ENCODE assay signal across 28 mouse cellular contexts in the genomic region with DNA sequence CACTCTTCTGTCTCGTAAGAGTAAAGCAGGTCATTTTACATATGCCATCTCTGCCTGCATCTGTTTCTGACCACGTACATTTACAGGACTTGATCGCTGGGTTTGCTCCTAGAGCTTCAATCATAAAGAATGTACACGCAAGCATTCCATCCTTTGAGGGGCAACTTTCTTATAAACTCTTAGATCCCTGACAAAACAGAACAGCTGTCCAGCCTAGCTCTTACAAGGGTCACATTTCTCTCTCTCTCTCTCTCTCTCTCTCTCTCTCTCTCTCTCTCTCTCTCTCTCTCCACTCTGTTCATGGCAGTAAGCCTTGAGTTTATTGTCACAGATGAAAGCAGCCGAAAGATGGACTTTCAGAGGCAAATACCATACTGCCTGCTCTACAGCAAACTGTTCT.
DNase-seq lines count a peak whose midpoint lies in the region; ATAC-seq and TF ChIP-seq lines count a peak whose summit lies in the region.
"Had no signal": no experiment of that assay in that cellular context is flagged by ENCODE, and none has a peak within 500 bp of the region (broad histone marks: within the 10 kb centered on the region; RNA-seq: fewer than 3 reads in every experiment).

No protein-coding gene starts in this region.

- peak overlapping the region; percentile 14; the same call in 1 of the 2 replicates for H3K4me2 ChIP-seq in limb, embryonic 13.5 days (replicated peaks)
- peak overlapping the region; percentile 13; the same call in 1 of the 2 replicates for H3K4me2 ChIP-seq in embryonic facial prominence, embryonic 14.5 days (ENCODE audit: low read depth, low read length)
- peak overlapping the region; percentile 58 for H3K4me2 ChIP-seq in myocyte (ENCODE audit: low read depth)
- no peak overlapping the region for H3K4me2 ChIP-seq in forebrain, postnatal 0 days (ENCODE audit: low read depth)
- H3K4me2 ChIP-seq in liver, embryonic 12.5 days = no peak overlapping the region
- H3K4me2 ChIP-seq: heart, embryonic 13.5 days; hindbrain, embryonic 13.5 days; neural tube, embryonic 12.5 days had no signal

- H3K9ac ChIP-seq in limb, embryonic 13.5 days = no peak overlapping the region
- H3K9ac ChIP-seq in embryonic facial prominence, embryonic 14.5 days (ENCODE audit: low read depth, low read length) = no peak overlapping the region
- no peak overlapping the region for H3K9ac ChIP-seq in forebrain, postnatal 0 days
- no peak overlapping the region for H3K9ac ChIP-seq in liver, embryonic 12.5 days
- H3K9ac ChIP-seq: heart, embryonic 13.5 days; hindbrain, embryonic 13.5 days; liver, postnatal 0 days; neural tube, embryonic 12.5 days had no signal

- H3ac ChIP-seq in myocyte (ENCODE audit: control insufficient read depth, insufficient read length) = no peak overlapping the region

- no peak for TF ChIP-seq POLR2A in myocyte (IDR thresholded peaks at IDR 0.05; ENCODE audit: insufficient read length, low read depth)

- DNase-seq in limb, embryonic 10.5 days (ENCODE audit: low spot score) = no peak
- DNase-seq in embryonic facial prominence, embryonic 14.5 days (ENCODE audit: low spot score) = peak; percentile 70
- DNase-seq in forebrain, postnatal 0 days = no peak
- no peak for DNase-seq in retina, embryonic 14.5 days (ENCODE audit: low spot score)
- DNase-seq: adrenal gland, adult 2 months; B cell, adult 2 months; cerebellum, adult 11 months; cerebellum, adult 9-11 months; gastrocnemius, postnatal 14 days; heart, adult 18-20 months; kidney, adult 9 months; kidney, postnatal 36 days; liver, postnatal 0 days; lung, postnatal 14 days; midbrain, embryonic 14.5 days; retina, postnatal 1 day; right cerebral cortex, postnatal 25 days; spleen, adult 18-20 months; thymus, adult 2 months; thymus, postnatal 4 days had no signal

- 0 out of 2 replicates have a peak, but pooled peaks have one; percentile 32 for ATAC-seq in limb, embryonic 13.5 days (ENCODE audit: low FRiP score, low read depth)
- no peak for ATAC-seq in embryonic facial prominence, embryonic 14.5 days (ENCODE audit: low read depth)
- no peak for ATAC-seq in forebrain, postnatal 0 days
- no peak for ATAC-seq in liver, embryonic 12.5 days
- ATAC-seq: forebrain, embryonic 16.5 days; liver, postnatal 0 days had no signal

- peaks cover 20% of the 10 kb centered on the region for H3K4me1 ChIP-seq in limb, embryonic 13.5 days
- peaks cover 12% of the 10 kb centered on the region; the same call in 1 of the 2 replicates for H3K4me1 ChIP-seq in limb, embryonic 10.5 days
- no peaks in the 10 kb centered on the region for H3K4me1 ChIP-seq in embryonic facial prominence, embryonic 14.5 days (ENCODE audit: control insufficient read depth, insufficient read depth, low read length)
- H3K4me1 ChIP-seq in forebrain, postnatal 0 days (ENCODE audit: insufficient read depth) = no peaks in the 10 kb centered on the region
- no peaks in the 10 kb centered on the region for H3K4me1 ChIP-seq in liver, embryonic 12.5 days
- H3K4me1 ChIP-seq: heart, embryonic 13.5 days; hindbrain, embryonic 13.5 days; megakaryocyte, embryonic 14.5 days; neural tube, embryonic 12.5 days had no signal

- H3K27me3 ChIP-seq in limb, embryonic 13.5 days = no peaks in the 10 kb centered on the region
- no peaks in the 10 kb centered on the region for H3K27me3 ChIP-seq in limb, embryonic 10.5 days (ENCODE audit: low read depth, poor library complexity, severe bottlenecking)
- H3K27me3 ChIP-seq in embryonic facial prominence, embryonic 14.5 days (replicated peaks; ENCODE audit: control insufficient read depth, insufficient read depth, low read length) = no peaks in the 10 kb centered on the region
- H3K27me3 ChIP-seq in myocyte (ENCODE audit: control insufficient read depth, insufficient read depth, insufficient read length) = no peaks in the 10 kb centered on the region
- no peaks in the 10 kb centered on the region for H3K27me3 ChIP-seq in forebrain, postnatal 0 days (ENCODE audit: insufficient read depth, low read length)
- no peaks in the 10 kb centered on the region for H3K27me3 ChIP-seq in liver, embryonic 12.5 days (replicated peaks)
- H3K27me3 ChIP-seq: heart, embryonic 13.5 days; hindbrain, embryonic 13.5 days; megakaryocyte, embryonic 14.5 days; neural tube, embryonic 12.5 days had no signal

- TF ChIP-seq CTCF in forebrain, postnatal 0 days (IDR thresholded peaks at IDR 0.05; ENCODE audit: low read depth) = no peak

- H3K79me2 ChIP-seq in myocyte (ENCODE audit: control insufficient read depth, insufficient read depth) = no peaks in the 10 kb centered on the region

- 0 out of 2 replicates have a peak overlapping the region, but pooled peaks have one; percentile 52 for H3K27ac ChIP-seq in limb, embryonic 13.5 days
- H3K27ac ChIP-seq in limb, embryonic 10.5 days = no peak overlapping the region
- no peak overlapping the region; the same call in 1 of the 2 replicates for H3K27ac ChIP-seq in embryonic facial prominence, embryonic 14.5 days (replicated peaks; ENCODE audit: low read depth, low read length)
- H3K27ac ChIP-seq in forebrain, postnatal 0 days (ENCODE audit: low read depth, low read length) = no peak overlapping the region
- no peak overlapping the region for H3K27ac ChIP-seq in liver, embryonic 12.5 days
- H3K27ac ChIP-seq: heart, embryonic 13.5 days; hindbrain, embryonic 13.5 days; neural tube, embryonic 12.5 days had no signal

- WGBS in limb, embryonic 13.5 days = 39% methylated on average over 5 of the region's 5 CpGs
- 84% methylated on average over 5 of the region's 5 CpGs for WGBS in limb, embryonic 10.5 days
- WGBS in embryonic facial prominence, embryonic 14.5 days = 33% methylated on average over 5 of the region's 5 CpGs
- WGBS in forebrain, postnatal 0 days = 84% methylated on average over 5 of the region's 5 CpGs
- WGBS in liver, embryonic 12.5 days (ENCODE audit: insufficient replicate concordance) = 60% methylated on average over 5 of the region's 5 CpGs

- no peaks in the 10 kb centered on the region for H3K36me3 ChIP-seq in limb, embryonic 13.5 days
- no peaks in the 10 kb centered on the region for H3K36me3 ChIP-seq in limb, embryonic 10.5 days
- H3K36me3 ChIP-seq in embryonic facial prominence, embryonic 14.5 days (ENCODE audit: control insufficient read depth, insufficient read depth, low read length) = no peaks in the 10 kb centered on the region
- H3K36me3 ChIP-seq in myocyte (ENCODE audit: control insufficient read depth, insufficient read depth) = no peaks in the 10 kb centered on the region
- H3K36me3 ChIP-seq in forebrain, postnatal 0 days (ENCODE audit: insufficient read depth) = no peaks in the 10 kb centered on the region
- H3K36me3 ChIP-seq in liver, embryonic 12.5 days = no peaks in the 10 kb centered on the region
- H3K36me3 ChIP-seq: heart, embryonic 13.5 days; hindbrain, embryonic 13.5 days; neural tube, embryonic 12.5 days had no signal

- no peaks in the 10 kb centered on the region for H3K9me3 ChIP-seq in limb, embryonic 13.5 days
- H3K9me3 ChIP-seq in limb, embryonic 10.5 days (replicated peaks) = no peaks in the 10 kb centered on the region
- H3K9me3 ChIP-seq in embryonic facial prominence, embryonic 14.5 days (ENCODE audit: control insufficient read depth, low read length) = no peaks in the 10 kb centered on the region
- no peaks in the 10 kb centered on the region for H3K9me3 ChIP-seq in forebrain, postnatal 0 days (ENCODE audit: low read length)
- H3K9me3 ChIP-seq in liver, embryonic 12.5 days (replicated peaks) = no peaks in the 10 kb centered on the region
- H3K9me3 ChIP-seq: heart, embryonic 13.5 days; hindbrain, embryonic 13.5 days; neural tube, embryonic 12.5 days had no signal

- H3K4me3 ChIP-seq in limb, embryonic 13.5 days = no peak overlapping the region
- no peak overlapping the region for H3K4me3 ChIP-seq in limb, embryonic 10.5 days
- H3K4me3 ChIP-seq in embryonic facial prominence, embryonic 14.5 days (ENCODE audit: low read depth, low read length) = no peak overlapping the region
- H3K4me3 ChIP-seq in myocyte = no peak overlapping the region
- H3K4me3 ChIP-seq in forebrain, postnatal 0 days (ENCODE audit: low read depth, low read length) = no peak overlapping the region
- no peak overlapping the region for H3K4me3 ChIP-seq in liver, embryonic 12.5 days
- H3K4me3 ChIP-seq: heart, embryonic 13.5 days; hindbrain, embryonic 13.5 days; megakaryocyte, embryonic 14.5 days; neural tube, embryonic 12.5 days had no signal

TF ChIP-seq in myocyte, 11 proteins besides CTCF, POLR2A, EP300 and RAD21:
- no peak for TF ChIP-seq REST (IDR thresholded peaks at IDR 0.05; ENCODE audit: insufficient read depth, insufficient read length)
- no peak for TF ChIP-seq MYOG (IDR thresholded peaks at IDR 0.05; ENCODE audit: control insufficient read depth in 1 of 3, insufficient read depth in 1 of 3, insufficient read length in 2 of 3, low read depth in 2 of 3)
TF ChIP-seq in myocyte: peak in this region for 0.

Comparison
In these comparisons a context has a peak if more than half of its experiments do, and no peak if none do; other contexts are left out.
1. H3K4me2 ChIP-seq: peak in limb, embryonic 13.5 days (single experiment), embryonic facial prominence, embryonic 14.5 days (single experiment) and myocyte (single experiment); none in forebrain, postnatal 0 days (single experiment) and liver, embryonic 12.5 days (single experiment).